ENCODE assay signal across 38 mouse cellular contexts in the genomic region with DNA sequence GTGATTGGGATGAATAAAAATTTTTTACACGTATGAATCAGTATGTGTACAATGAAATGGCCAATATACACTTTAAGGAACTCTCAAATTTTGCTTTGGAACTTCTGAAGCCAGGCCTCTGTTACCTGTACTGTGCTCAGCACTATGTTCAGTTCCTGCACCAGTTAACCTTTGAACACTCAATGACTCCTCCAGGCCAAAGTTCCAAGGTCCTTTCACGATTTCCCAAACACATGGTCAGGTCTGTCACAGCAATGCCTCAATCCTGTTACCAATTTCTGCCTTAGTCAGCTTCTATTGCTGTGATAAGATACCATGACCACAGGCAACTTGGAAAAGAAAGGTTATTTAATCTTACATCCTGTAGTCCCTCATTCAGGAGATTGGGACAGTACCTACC. TPM values are rescaled to one million over a fixed set of nuclear protein-coding genes. Genes with fewer than 3 reads are reported as not detected.
"Had no signal": no experiment of that assay in that cellular context is flagged by ENCODE, and none has a peak within 500 bp of the region (broad histone marks: within the 10 kb centered on the region; RNA-seq: fewer than 3 reads in every experiment).

No protein-coding gene starts in this region.

- H3K9ac ChIP-seq: heart, embryonic 12.5 days; hindbrain, embryonic 12.5 days; hindbrain, embryonic 14.5 days; intestine, embryonic 15.5 days; limb, embryonic 12.5 days; liver, embryonic 13.5 days; liver, embryonic 15.5 days; liver, postnatal 0 days had no signal

- H3K4me2 ChIP-seq: heart, embryonic 12.5 days; hindbrain, embryonic 12.5 days; hindbrain, embryonic 14.5 days; intestine, embryonic 15.5 days; limb, embryonic 12.5 days; liver, embryonic 11.5 days; liver, embryonic 13.5 days; liver, embryonic 15.5 days had no signal

- H3K27me3 ChIP-seq: heart, embryonic 12.5 days; intestine, embryonic 15.5 days; liver, embryonic 13.5 days; liver, embryonic 15.5 days had no signal

- H3K4me3 ChIP-seq: gastrocnemius, adult 2 months; heart, embryonic 10.5 days; heart, embryonic 12.5 days; hindbrain, embryonic 10.5 days; hindbrain, embryonic 12.5 days; intestine, embryonic 15.5 days; layer of hippocampus, adult 2 months; left cerebral cortex, adult 2 months; limb, embryonic 10.5 days; limb, embryonic 12.5 days; liver, embryonic 13.5 days; liver, embryonic 15.5 days had no signal

- H3K27ac ChIP-seq: gastrocnemius, adult 2 months; heart, embryonic 10.5 days; hindbrain, embryonic 10.5 days; hindbrain, embryonic 12.5 days; hindbrain, embryonic 14.5 days; intestine, embryonic 15.5 days; layer of hippocampus, adult 2 months; left cerebral cortex, adult 2 months; limb, embryonic 10.5 days; limb, embryonic 12.5 days; liver, embryonic 13.5 days; liver, embryonic 15.5 days had no signal

- H3K36me3 ChIP-seq: heart, embryonic 10.5 days; heart, embryonic 12.5 days; hindbrain, embryonic 10.5 days; hindbrain, embryonic 12.5 days; intestine, embryonic 15.5 days; limb, embryonic 10.5 days; limb, embryonic 12.5 days; liver, embryonic 13.5 days; liver, embryonic 15.5 days had no signal

- H3K9me3 ChIP-seq: heart, embryonic 10.5 days; heart, embryonic 12.5 days; hindbrain, embryonic 10.5 days; hindbrain, embryonic 12.5 days; intestine, embryonic 15.5 days; limb, embryonic 10.5 days; limb, embryonic 12.5 days; liver, embryonic 13.5 days; liver, embryonic 15.5 days had no signal

- DNase-seq: gastrocnemius, adult 2 months; gastrocnemius, postnatal 10 days; gastrocnemius, postnatal 25 days; heart, postnatal 10 days; heart, postnatal 4 days; kidney, postnatal 25 days; liver, embryonic 13.5 days; liver, postnatal 0 days had no signal

- H3K4me1 ChIP-seq: heart, embryonic 10.5 days; heart, embryonic 12.5 days; hindbrain, embryonic 10.5 days; hindbrain, embryonic 12.5 days; intestine, embryonic 15.5 days; limb, embryonic 10.5 days; limb, embryonic 12.5 days; liver, embryonic 13.5 days; liver, embryonic 15.5 days had no signal

- ATAC-seq: forebrain, embryonic 16.5 days; hindbrain, embryonic 16.5 days; inflammation-experienced regulatory T-cells, adult 6 months; intestine, embryonic 15.5 days; intestine, postnatal 0 days; liver, postnatal 0 days had no signal

RNA-seq across cellular contexts. Expression of a gene that starts 32.4 kb away (rescaled TPM):
- total RNA-seq: gastrocnemius, adult 2 months; gastrocnemius, postnatal 10 days; gastrocnemius, postnatal 25 days; gastrocnemius, postnatal 4 days; granulocyte monocyte progenitor cell, adult 5-6 weeks; heart, adult 18-20 months; heart, adult 8-10 months; heart, postnatal 10 days; heart, postnatal 25 days; heart, postnatal 4 days; layer of hippocampus, adult 2 months; layer of hippocampus, postnatal 10 days; layer of hippocampus, postnatal 25 days; left cerebral cortex, adult 2 months; left cerebral cortex, postnatal 14 days; left cerebral cortex, postnatal 36 days had no signal
- polyA plus RNA-seq: forebrain, embryonic 16.5 days; frontal cortex, adult 2 months; heart, embryonic 10.5 days; heart, embryonic 12.5 days; heart, embryonic 14.5 days; heart, embryonic 16.5 days; hindbrain, embryonic 10.5 days; hindbrain, embryonic 12.5 days; hindbrain, embryonic 14.5 days; hindbrain, embryonic 16.5 days; inflammation-experienced regulatory T-cells, adult 6 months; intestine, embryonic 15.5 days; intestine, postnatal 0 days; kidney, embryonic 16.5 days; limb, embryonic 10.5 days; limb, embryonic 12.5 days; limb, embryonic 14.5 days; liver, embryonic 11.5 days; liver, embryonic 13.5 days; liver, embryonic 15.5 days; liver, postnatal 0 days had no signal

RNA-seq across cellular contexts. Expression of a gene that starts 51.9 kb away (rescaled TPM):
- total RNA-seq: gastrocnemius, adult 2 months; gastrocnemius, postnatal 10 days; gastrocnemius, postnatal 25 days; gastrocnemius, postnatal 4 days; granulocyte monocyte progenitor cell, adult 5-6 weeks; heart, adult 18-20 months; heart, adult 8-10 months; heart, postnatal 10 days; heart, postnatal 25 days; heart, postnatal 4 days; layer of hippocampus, adult 2 months; layer of hippocampus, postnatal 10 days; layer of hippocampus, postnatal 25 days; left cerebral cortex, adult 2 months; left cerebral cortex, postnatal 14 days; left cerebral cortex, postnatal 36 days had no signal
- polyA plus RNA-seq: forebrain, embryonic 16.5 days; frontal cortex, adult 2 months; heart, embryonic 10.5 days; heart, embryonic 12.5 days; heart, embryonic 14.5 days; heart, embryonic 16.5 days; hindbrain, embryonic 10.5 days; hindbrain, embryonic 12.5 days; hindbrain, embryonic 14.5 days; hindbrain, embryonic 16.5 days; inflammation-experienced regulatory T-cells, adult 6 months; intestine, embryonic 15.5 days; intestine, postnatal 0 days; kidney, embryonic 16.5 days; limb, embryonic 10.5 days; limb, embryonic 12.5 days; limb, embryonic 14.5 days; liver, embryonic 11.5 days; liver, embryonic 13.5 days; liver, embryonic 15.5 days; liver, postnatal 0 days had no signal

RNA-seq across cellular contexts. Expression of a gene that starts 52.1 kb away (rescaled TPM):
- total RNA-seq: gastrocnemius, adult 2 months; gastrocnemius, postnatal 10 days; gastrocnemius, postnatal 25 days; gastrocnemius, postnatal 4 days; granulocyte monocyte progenitor cell, adult 5-6 weeks had no signal
- polyA plus RNA-seq: inflammation-experienced regulatory T-cells, adult 6 months; liver, embryonic 13.5 days; liver, embryonic 15.5 days; liver, postnatal 0 days had no signal
